Mouse (Mus musculus): Measurements from ENCODE around the gene Apba2. TPM values are rescaled to one million over a fixed set of nuclear protein-coding genes. Genes with fewer than 3 reads are reported as not detected.

Gene Apba2
- polyA plus RNA-seq, 1 experiment: not detected

DNA sequence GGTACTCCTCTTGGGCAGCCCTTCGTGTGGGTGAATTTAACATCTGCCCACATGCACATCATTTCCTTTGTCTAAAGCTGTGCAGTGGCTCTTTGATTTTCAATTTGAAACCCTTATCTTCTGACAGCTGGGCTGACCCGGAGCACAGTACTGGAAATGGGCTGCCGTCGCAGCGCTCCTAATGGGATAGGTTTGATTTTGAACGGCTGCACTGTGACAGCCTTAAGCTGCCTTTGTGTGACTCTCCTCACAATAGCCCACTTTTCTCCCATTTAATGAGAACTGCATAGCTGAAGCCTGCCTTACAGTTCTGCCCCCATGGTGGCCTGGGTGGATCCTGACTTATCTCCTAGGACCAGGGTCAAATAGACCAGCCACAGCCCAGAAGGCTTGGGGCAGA lies 31.9 kb downstream of the Apba2 start:
- no peak overlapping the region for H3K4me2 ChIP-seq (ENCODE audit: low read depth)
- no peak overlapping the region for H3ac ChIP-seq (ENCODE audit: control insufficient read depth, insufficient read length)
- H3K27me3 ChIP-seq (ENCODE audit: control insufficient read depth, insufficient read depth, insufficient read length): no peaks in the 10 kb centered on the region
- no peaks in the 10 kb centered on the region for H3K79me2 ChIP-seq (ENCODE audit: control insufficient read depth, insufficient read depth)
- H3K36me3 ChIP-seq (ENCODE audit: control insufficient read depth, insufficient read depth): no peaks in the 10 kb centered on the region
- TF ChIP-seq TCF12 (IDR thresholded peaks at IDR 0.05; ENCODE audit: insufficient read depth, poor library complexity, severe bottlenecking) (no peak), E2F4 (IDR thresholded peaks at IDR 0.05; ENCODE audit: insufficient read depth) (no peak), POLR2AphosphoS2 (IDR thresholded peaks at IDR 0.05; ENCODE audit: insufficient read length, low read depth) (no peak), REST (IDR thresholded peaks at IDR 0.05; ENCODE audit: insufficient read depth, insufficient read length) (no peak), MYOD1 (IDR thresholded peaks at IDR 0.05; ENCODE audit: control insufficient read depth in 1 of 3, insufficient read length in 2 of 3, low read depth in 2 of 3) (no peak), SRF (IDR thresholded peaks at IDR 0.05; ENCODE audit: control insufficient read depth, insufficient read length, low read depth) (no peak), MYOG (IDR thresholded peaks at IDR 0.05; ENCODE audit: control insufficient read depth in 1 of 3, insufficient read depth in 1 of 3, insufficient read length in 2 of 3, low read depth in 2 of 3) (no peak), TCF3 (IDR thresholded peaks at IDR 0.05; ENCODE audit: insufficient read length, low read depth) (no peak), MAX (IDR thresholded peaks at IDR 0.05; ENCODE audit: low read depth) (no peak)
- H3K4me3 ChIP-seq: no peak overlapping the region

DNA sequence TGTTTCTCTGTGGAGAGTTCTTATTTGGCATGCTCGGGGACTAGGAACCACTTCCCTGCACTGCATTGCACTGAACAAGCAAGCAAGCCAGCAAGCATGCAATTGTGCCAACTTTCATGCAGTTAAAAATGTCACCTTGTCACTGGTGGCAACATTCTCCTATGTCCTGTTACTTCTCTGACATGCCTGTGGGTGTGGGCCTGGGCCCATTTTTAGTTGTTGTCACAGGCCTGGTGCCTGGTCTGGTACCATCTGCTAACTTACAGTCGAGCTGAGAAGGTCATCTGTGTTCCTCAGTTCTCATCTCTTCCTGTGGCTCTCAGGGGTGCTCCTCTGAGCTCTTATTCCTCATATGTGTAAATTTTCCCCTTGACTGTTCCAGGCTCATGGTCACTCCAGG lies 33.8 kb downstream of the Apba2 start:
- no peaks in the 10 kb centered on the region for H3K27me3 ChIP-seq (ENCODE audit: control insufficient read depth, insufficient read depth, insufficient read length)
- H3K36me3 ChIP-seq (ENCODE audit: control insufficient read depth, insufficient read depth): no peaks in the 10 kb centered on the region
- H3K4me2 ChIP-seq (ENCODE audit: low read depth): no peak overlapping the region
- no peak overlapping the region for H3K4me3 ChIP-seq
- no peak overlapping the region for H3ac ChIP-seq (ENCODE audit: control insufficient read depth, insufficient read length)
- no peaks in the 10 kb centered on the region for H3K79me2 ChIP-seq (ENCODE audit: control insufficient read depth, insufficient read depth)
- TF ChIP-seq E2F4 (IDR thresholded peaks at IDR 0.05; ENCODE audit: insufficient read depth) (no peak), POLR2A (IDR thresholded peaks at IDR 0.05; ENCODE audit: insufficient read length, low read depth) (no peak), MAX (IDR thresholded peaks at IDR 0.05; ENCODE audit: low read depth) (no peak), MYOG (IDR thresholded peaks at IDR 0.05; ENCODE audit: control insufficient read depth in 1 of 3, insufficient read depth in 1 of 3, insufficient read length in 2 of 3, low read depth in 2 of 3) (no peak), USF1 (IDR thresholded peaks at IDR 0.05; ENCODE audit: low read depth) (no peak), POLR2AphosphoS2 (IDR thresholded peaks at IDR 0.05; ENCODE audit: insufficient read length, low read depth) (no peak), CEBPB (IDR thresholded peaks at IDR 0.05; ENCODE audit: insufficient read depth, poor library complexity, severe bottlenecking) (no peak), TCF3 (IDR thresholded peaks at IDR 0.05; ENCODE audit: insufficient read length, low read depth) (no peak), REST (IDR thresholded peaks at IDR 0.05; ENCODE audit: insufficient read depth, insufficient read length) (no peak), TCF12 (IDR thresholded peaks at IDR 0.05; ENCODE audit: insufficient read depth, poor library complexity, severe bottlenecking) (no peak), MYOD1 (IDR thresholded peaks at IDR 0.05; ENCODE audit: control insufficient read depth in 1 of 3, insufficient read length in 2 of 3, low read depth in 2 of 3) (no peak), SRF (IDR thresholded peaks at IDR 0.05; ENCODE audit: control insufficient read depth, insufficient read length, low read depth) (no peak)

DNA sequence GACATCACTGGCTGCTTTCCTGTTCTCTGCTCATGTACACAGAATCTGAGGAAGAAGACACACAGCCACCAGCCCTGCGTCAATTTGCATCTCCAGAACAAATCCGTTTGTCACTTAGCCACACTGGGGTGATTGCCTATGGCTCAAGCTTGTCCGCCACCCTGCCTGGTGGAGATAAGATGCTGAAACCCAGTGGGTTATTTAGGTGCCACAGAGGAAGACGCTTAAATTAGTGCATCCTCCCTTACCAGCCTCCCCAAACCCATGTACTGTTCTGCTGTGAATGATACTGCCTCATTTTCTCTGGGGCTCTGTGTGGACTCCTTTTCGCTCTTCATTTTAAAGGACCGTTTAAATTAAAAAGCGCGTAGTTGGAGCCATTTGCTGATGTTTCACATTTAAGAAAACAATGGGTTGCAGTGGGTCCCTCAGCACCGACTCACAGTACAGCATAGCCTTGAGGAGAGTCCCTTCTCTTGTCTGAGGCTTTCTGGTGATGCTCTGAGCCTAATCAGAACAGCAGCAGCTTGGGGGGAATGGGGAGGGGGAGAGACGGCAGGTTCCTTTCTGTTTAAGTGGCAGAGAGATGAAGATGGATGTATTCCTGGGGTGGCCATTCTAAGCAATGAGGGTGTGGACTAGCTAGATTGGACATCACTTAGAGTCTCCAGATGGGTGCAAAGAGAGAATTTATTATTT lies 38.1 kb downstream of the Apba2 start:
- no peak for TF ChIP-seq MYOD1 (IDR thresholded peaks at IDR 0.05; ENCODE audit: control insufficient read depth in 1 of 3, insufficient read length in 2 of 3, low read depth in 2 of 3)
- no peak for TF ChIP-seq SRF (IDR thresholded peaks at IDR 0.05; ENCODE audit: control insufficient read depth, insufficient read length, low read depth)
- H3K27me3 ChIP-seq (ENCODE audit: control insufficient read depth, insufficient read depth, insufficient read length): no peaks in the 10 kb centered on the region
- H3ac ChIP-seq (ENCODE audit: control insufficient read depth, insufficient read length): no peak overlapping the region
- H3K4me3 ChIP-seq: no peak overlapping the region
- no peaks in the 10 kb centered on the region for H3K36me3 ChIP-seq (ENCODE audit: control insufficient read depth, insufficient read depth)
- no peak overlapping the region for H3K4me2 ChIP-seq (ENCODE audit: low read depth)
- H3K79me2 ChIP-seq (ENCODE audit: control insufficient read depth, insufficient read depth): no peaks in the 10 kb centered on the region

DNA sequence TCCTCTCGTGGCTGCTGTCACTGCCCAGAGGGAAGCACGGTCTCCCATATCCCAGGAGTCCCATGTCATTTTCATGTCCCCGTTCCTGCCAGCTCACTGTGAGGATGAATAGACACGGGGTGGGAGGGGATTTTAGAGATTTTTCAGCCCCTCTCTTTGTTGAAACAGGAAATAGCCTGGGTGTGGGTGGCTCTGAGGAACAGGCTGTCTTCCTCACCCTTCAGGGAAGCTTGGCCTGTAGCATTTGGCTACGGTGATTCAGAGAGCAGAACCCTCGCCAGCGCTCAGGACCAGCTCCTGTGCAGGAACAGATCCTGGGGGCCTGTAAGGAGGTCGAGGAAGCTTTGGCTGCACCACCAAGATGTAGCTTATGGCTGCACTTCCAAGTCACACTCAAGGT lies 45.3 kb downstream of the Apba2 start:
- H3K79me2 ChIP-seq (ENCODE audit: control insufficient read depth, insufficient read depth): no peaks in the 10 kb centered on the region
- no peak overlapping the region for H3K4me3 ChIP-seq
- no peak overlapping the region for H3ac ChIP-seq (ENCODE audit: control insufficient read depth, insufficient read length)
- no peak for TF ChIP-seq CEBPB (IDR thresholded peaks at IDR 0.05; ENCODE audit: insufficient read depth, poor library complexity, severe bottlenecking)
- no peak for TF ChIP-seq USF1 (IDR thresholded peaks at IDR 0.05; ENCODE audit: low read depth)
- no peaks in the 10 kb centered on the region for H3K36me3 ChIP-seq (ENCODE audit: control insufficient read depth, insufficient read depth)
- H3K4me2 ChIP-seq (ENCODE audit: low read depth): no peak overlapping the region
- no peaks in the 10 kb centered on the region for H3K27me3 ChIP-seq (ENCODE audit: control insufficient read depth, insufficient read depth, insufficient read length)

DNA sequence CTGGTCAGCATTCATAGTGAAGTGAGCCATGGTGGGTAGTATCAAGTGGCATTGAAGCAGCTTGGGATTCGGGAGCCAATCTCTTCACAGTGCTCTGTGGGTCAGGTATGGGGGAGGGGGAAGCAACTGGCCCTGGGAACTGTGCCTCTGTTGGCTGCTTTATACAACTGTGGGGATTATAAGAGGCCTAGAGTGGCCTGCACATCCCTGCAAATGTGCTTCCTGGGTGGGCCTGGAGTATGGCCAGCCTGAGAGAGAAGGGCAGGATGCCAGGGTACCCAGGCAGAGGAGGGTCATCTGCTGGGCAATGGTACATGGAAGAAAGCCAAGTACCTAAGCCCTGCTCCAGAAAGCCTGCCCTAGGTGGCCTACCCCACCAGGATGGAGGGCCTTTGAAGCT lies 49.4 kb downstream of the Apba2 start:
- H3K4me3 ChIP-seq: no peak overlapping the region
- H3K79me2 ChIP-seq (ENCODE audit: control insufficient read depth, insufficient read depth): no peaks in the 10 kb centered on the region
- H3K4me2 ChIP-seq (ENCODE audit: low read depth): no peak overlapping the region
- H3ac ChIP-seq (ENCODE audit: control insufficient read depth, insufficient read length): no peak overlapping the region
- TF ChIP-seq REST (IDR thresholded peaks at IDR 0.05; ENCODE audit: insufficient read depth, insufficient read length): no peak
- no peak for TF ChIP-seq CEBPB (IDR thresholded peaks at IDR 0.05; ENCODE audit: insufficient read depth, poor library complexity, severe bottlenecking)
- TF ChIP-seq POLR2AphosphoS2 (IDR thresholded peaks at IDR 0.05; ENCODE audit: insufficient read length, low read depth): no peak
- TF ChIP-seq SRF (IDR thresholded peaks at IDR 0.05; ENCODE audit: control insufficient read depth, insufficient read length, low read depth): no peak
- TF ChIP-seq MAX (IDR thresholded peaks at IDR 0.05; ENCODE audit: low read depth): no peak
- TF ChIP-seq TCF12 (IDR thresholded peaks at IDR 0.05; ENCODE audit: insufficient read depth, poor library complexity, severe bottlenecking): no peak
- TF ChIP-seq E2F4 (IDR thresholded peaks at IDR 0.05; ENCODE audit: insufficient read depth): no peak
- no peak for TF ChIP-seq MYOG (IDR thresholded peaks at IDR 0.05; ENCODE audit: control insufficient read depth in 1 of 3, insufficient read depth in 1 of 3, insufficient read length in 2 of 3, low read depth in 2 of 3)
- TF ChIP-seq TCF3 (IDR thresholded peaks at IDR 0.05; ENCODE audit: insufficient read length, low read depth): no peak
- no peak for TF ChIP-seq POLR2A (IDR thresholded peaks at IDR 0.05; ENCODE audit: insufficient read length, low read depth)
- TF ChIP-seq USF1 (IDR thresholded peaks at IDR 0.05; ENCODE audit: low read depth): no peak
- no peak for TF ChIP-seq MYOD1 (IDR thresholded peaks at IDR 0.05; ENCODE audit: control insufficient read depth in 1 of 3, insufficient read length in 2 of 3, low read depth in 2 of 3)
- H3K36me3 ChIP-seq (ENCODE audit: control insufficient read depth, insufficient read depth): no peaks in the 10 kb centered on the region
- no peaks in the 10 kb centered on the region for H3K27me3 ChIP-seq (ENCODE audit: control insufficient read depth, insufficient read depth, insufficient read length)

Data from myocyte (in vitro differentiated cells).